Mouse (Mus musculus) olfactory bulb, adult 2 months (tissue): Measurements from ENCODE around the gene Art3. TPM values are rescaled to one million over a fixed set of nuclear protein-coding genes. Genes with fewer than 3 reads are reported as not detected.

ENCODE experiments used
- H3K27ac ChIP-seq: fragments of 200-500 bp; 2 replicates; pipeline ENCODE4 v1.5.1; 2012; ENCODE audit warnings: low read depth, low read length; ENCODE audit not compliant: insufficient read depth
- H3K4me1 ChIP-seq: fragments of 200-500 bp; 2 replicates; pipeline ENCODE4 v1.6.1; 2012; ENCODE audit warnings: low read length; ENCODE audit not compliant: control insufficient read depth, insufficient read depth
- H3K4me3 ChIP-seq: fragments of 200-500 bp; 2 replicates; pipeline ENCODE4 v1.5.1; 2012; ENCODE audit warnings: mild to moderate bottlenecking, low read depth, low read length, moderate library complexity; ENCODE audit not compliant: insufficient read depth
- CTCF ChIP-seq: fragments of 200-500 bp; IDR thresholded peaks from 2 replicates; pipeline ENCODE4 v1.5.1; 2012; ENCODE audit warnings: low read depth, mild to moderate bottlenecking, low read length, moderate library complexity; ENCODE audit not compliant: insufficient read depth
- POLR2A ChIP-seq: fragments of 200-500 bp; IDR thresholded peaks from 2 replicates; pipeline ENCODE4 v1.6.1; 2012; ENCODE audit warnings: mild to moderate bottlenecking, low read depth, low read length, moderate library complexity; ENCODE audit not compliant: insufficient read depth
- WGBS: fragments of 180-500 bp; shearing (Covaris S2); methylation state at CpG from one replicate; pipeline ENCODE4 v1.1.7; 2018; 5-methylcytosine and 5-hydroxymethylcytosine counted together
- polyA plus RNA-seq: library from polyadenylated mRNA; stranded (reverse); fragments of >200 nt; gene quantifications from 2 replicates; pipeline ENCODE4 v1.2.4, GENCODE M21; 2012; ENCODE audit warnings: low replicate concordance; ENCODE audit not compliant: missing spikeins, insufficient read depth, insufficient read length

Gene Art3
- polyA plus RNA-seq, 1 experiment: not detected

DNA sequence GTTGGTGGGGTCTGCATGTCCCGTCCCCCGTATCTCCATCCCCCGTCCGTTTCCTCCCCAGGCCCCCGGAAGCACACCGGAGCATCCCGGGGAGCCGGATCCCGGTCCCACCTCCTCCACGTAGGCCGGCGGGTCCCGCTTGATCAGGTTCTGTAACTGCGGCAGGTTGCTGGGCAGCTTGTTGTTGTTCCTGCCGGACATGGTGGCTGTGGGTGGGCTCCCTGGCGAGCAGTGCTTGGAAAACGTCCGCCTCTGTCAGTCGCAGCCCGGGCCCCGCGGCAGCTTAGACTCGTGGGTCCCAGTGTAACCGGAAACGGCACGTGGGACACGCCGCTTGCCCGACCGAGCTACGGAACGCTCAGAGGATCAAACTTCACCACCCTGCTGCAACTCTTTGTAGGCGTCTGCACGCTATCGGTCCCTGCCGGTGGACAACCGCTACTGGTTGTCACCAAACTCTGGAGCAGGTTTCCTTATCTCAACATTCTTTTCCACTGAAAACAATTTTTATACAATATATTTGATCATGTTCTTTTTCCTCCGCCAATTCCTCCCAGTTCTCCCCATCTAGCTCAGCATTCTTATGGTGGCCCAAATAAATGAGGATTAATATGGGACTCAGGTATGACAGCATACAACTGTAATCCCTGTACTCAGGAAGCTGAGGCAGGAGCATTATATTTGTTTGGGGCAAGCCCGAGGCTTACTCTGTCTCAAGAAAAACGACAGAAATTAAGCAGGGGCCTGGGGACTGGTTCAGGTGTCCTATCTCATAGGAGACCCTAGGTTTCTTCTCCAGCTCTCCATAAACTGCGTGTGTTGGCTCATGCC is 21.7 kb upstream of the Art3 start, which contains the start of gene Sdad1:
Sdad1 (minus strand) TSS at position 799 of the 831 bp plus-strand sequence.
- Histone ChIP-seq H3K4me1 (peaks cover 4% of the 10 kb centered on the region), H3K4me3 (peak within 1 kb of the TSS; percentile 73), H3K27ac (no peak within 1 kb of the TSS)
- WGBS: 2% methylated on average over 41 of the region's 41 CpGs
- TF ChIP-seq POLR2A (peak; percentile 39), CTCF (peak; percentile 33; the same call in 1 of the 2 replicates)

GRCm38 (mm10) chr5:92312046-92312715 is 19.4 kb upstream of the Art3 start:
- TF ChIP-seq POLR2A (no peak), CTCF (no peak)
- Histone ChIP-seq H3K4me1 (peaks cover 4% of the 10 kb centered on the region), H3K27ac (no peak overlapping the region), H3K4me3 (no peak overlapping the region)
- WGBS: 11% methylated on average over 13 of the region's 13 CpGs

DNA sequence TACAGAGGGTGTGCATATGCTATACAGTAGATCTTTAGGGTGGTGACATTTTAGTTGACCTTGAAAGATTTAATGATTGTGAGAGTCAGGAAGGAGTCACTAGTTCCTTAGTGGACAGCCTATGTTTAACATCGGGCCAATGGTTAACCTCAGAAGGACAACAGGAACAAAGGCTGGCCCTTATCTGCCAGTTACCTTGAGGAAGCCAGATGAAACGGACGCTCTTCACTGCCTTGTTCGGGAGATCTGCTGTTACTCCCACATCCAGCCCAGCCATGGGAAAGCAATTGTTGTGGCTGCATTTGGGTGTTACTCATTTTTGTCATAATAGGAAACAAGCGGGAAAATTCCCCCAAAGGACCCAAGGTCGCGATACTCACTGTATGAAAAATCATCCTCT is 17.9 kb upstream of the Art3 start:
- no peak for TF ChIP-seq CTCF
- TF ChIP-seq POLR2A: no peak
- 85% methylated on average over 7 of the region's 7 CpGs for WGBS
- Histone ChIP-seq H3K4me1 (peaks cover 4% of the 10 kb centered on the region), H3K4me3 (no peak overlapping the region), H3K27ac (no peak overlapping the region)

- 91% methylated on average over 7 of the region's 7 CpGs for WGBS
Measured at GRCm38 (mm10) chr5:92318119-92318518, 13.5 kb upstream of the Art3 start.

DNA sequence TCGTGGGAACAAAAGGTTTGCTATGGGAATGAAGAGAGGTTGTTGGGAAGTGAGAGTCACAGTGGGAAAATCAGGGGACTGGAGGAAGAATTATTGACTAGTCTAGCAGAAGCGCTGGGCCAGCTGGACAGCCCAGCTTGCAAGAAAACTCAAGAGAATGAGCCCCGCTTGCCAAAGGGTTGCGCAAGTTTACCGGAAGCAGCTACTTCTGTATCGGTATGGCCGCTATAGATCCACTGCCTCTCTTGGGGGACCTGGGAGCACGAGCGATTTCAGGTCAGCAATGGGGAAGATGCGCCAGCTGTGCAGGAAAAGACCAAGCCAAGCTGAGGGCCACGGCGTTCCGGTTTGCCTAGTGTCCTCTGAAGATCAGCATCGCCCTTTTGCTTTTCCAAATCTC is 13.0 kb upstream of the Art3 start:
- TF ChIP-seq CTCF: no peak
- no peak for TF ChIP-seq POLR2A
- 94% methylated on average over 14 of the region's 14 CpGs for WGBS
- H3K27ac ChIP-seq: no peak overlapping the region
- no peaks in the 10 kb centered on the region for H3K4me1 ChIP-seq
- H3K4me3 ChIP-seq: no peak overlapping the region

More at GRCm38 (mm10) chr5:92318119-92318518, 13.5 kb upstream of the Art3 start:
- no peak for TF ChIP-seq CTCF
- no peak for TF ChIP-seq POLR2A
- Histone ChIP-seq H3K4me1 (no peaks in the 10 kb centered on the region), H3K27ac (no peak overlapping the region), H3K4me3 (no peak overlapping the region)

DNA sequence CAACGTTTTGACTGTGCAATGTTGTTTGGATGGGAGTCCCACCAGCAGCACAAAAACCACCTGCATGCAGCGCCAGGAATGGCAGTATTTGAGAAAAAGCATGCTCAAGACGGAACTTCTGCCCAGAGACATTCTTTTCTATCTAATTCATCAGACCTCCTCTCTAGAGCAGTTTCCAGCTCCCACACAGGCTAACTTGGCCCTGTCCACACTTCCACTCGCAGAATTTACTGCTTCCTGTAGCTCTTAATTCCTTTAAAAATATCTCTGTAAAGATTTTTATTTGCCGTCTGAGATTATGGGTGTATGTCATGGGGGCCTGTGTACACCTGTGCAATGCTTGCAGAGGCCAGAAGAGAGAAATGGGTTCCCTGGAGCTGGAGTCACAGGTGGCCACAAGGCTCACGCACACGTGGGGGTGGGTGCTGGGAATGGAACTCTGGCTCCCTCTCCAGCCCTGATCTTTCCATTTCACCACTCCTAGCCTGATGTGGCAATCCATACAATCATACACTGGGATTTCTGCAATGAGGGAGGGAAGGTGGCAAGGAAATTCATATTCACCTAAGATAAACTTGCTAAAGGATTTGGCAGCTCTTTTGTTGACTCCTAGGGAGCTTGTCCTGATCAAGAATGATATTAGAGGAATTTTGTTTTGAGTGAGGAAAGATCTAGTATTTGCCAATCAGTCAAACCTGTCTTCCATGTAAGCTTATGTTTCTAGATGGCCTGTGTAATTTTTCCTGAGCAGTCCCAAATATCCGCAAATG is 9.8 kb upstream of the Art3 start:
- no peak overlapping the region for H3K27ac ChIP-seq
- H3K4me1 ChIP-seq: no peaks in the 10 kb centered on the region
- TF ChIP-seq CTCF (no peak), POLR2A (no peak)
- 68% methylated on average over 8 of the region's 8 CpGs for WGBS
- no peak overlapping the region for H3K4me3 ChIP-seq

DNA sequence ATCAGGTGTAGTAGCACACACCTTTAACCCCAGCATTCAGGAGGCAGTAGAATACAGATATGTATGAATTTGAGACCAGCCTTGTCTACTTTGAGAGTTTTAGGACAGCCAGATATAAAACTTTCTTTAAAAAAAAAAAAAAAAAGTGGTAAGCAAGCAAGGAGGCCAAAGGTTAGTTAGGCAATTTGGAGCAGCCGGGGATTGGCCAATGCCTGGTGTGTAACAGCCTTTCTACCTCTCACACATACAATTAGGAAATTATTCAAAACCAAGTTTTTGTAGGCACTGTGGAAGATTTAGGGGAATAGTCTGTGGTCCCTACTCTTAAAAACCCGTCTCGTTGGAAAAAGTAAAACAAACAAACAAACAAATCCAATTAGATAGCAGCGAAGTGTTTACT is 9.0 kb upstream of the Art3 start:
- Histone ChIP-seq H3K4me1 (no peaks in the 10 kb centered on the region), H3K4me3 (no peak overlapping the region), H3K27ac (no peak overlapping the region)
- TF ChIP-seq POLR2A (no peak), CTCF (no peak)
- WGBS: 91% methylated on average over 4 of the region's 4 CpGs

- Histone ChIP-seq H3K27ac (no peak overlapping the region), H3K4me3 (no peak overlapping the region), H3K4me1 (no peaks in the 10 kb centered on the region)
- TF ChIP-seq CTCF (no peak), POLR2A (no peak)
- 80% methylated on average over 5 of the region's 5 CpGs for WGBS
Measured at GRCm38 (mm10) chr5:92323264-92323663, 8.4 kb upstream of the Art3 start.

- H3K27ac ChIP-seq: no peak overlapping the region
- 88% methylated on average over 6 of the region's 6 CpGs for WGBS
Measured at GRCm38 (mm10) chr5:92327367-92327766, 4.3 kb upstream of the Art3 start.

More at GRCm38 (mm10) chr5:92327367-92327766, 4.3 kb upstream of the Art3 start:
- no peak for TF ChIP-seq CTCF
- no peak for TF ChIP-seq POLR2A
- Histone ChIP-seq H3K4me1 (no peaks in the 10 kb centered on the region), H3K4me3 (no peak overlapping the region)
